Mouse (Mus musculus) heart, embryonic 13.5 days (tissue): ENCODE results near the gene Slfn3. TPM values are rescaled to one million over a fixed set of nuclear protein-coding genes. Genes with fewer than 3 reads are reported as not detected.

ENCODE experiments used
- polyA plus RNA-seq: library from polyadenylated mRNA; unstranded; fragments of >200 nt; fragmentation: Nextera tagmentation; extraction: Ambion mirVana; gene quantifications from 2 replicates; pipeline ENCODE4 v1.2.1, GENCODE M21; 2015

The Slfn3 gene
- polyA plus RNA-seq, 1 experiment from 2014 or later, result 0.98 TPM

Other genes starting within 250 kb of the Slfn3 start
- 3.5 and 4.4 TPM in 2 replicates for gene Slfn5, start 240.0 kb upstream of the Slfn3 start, polyA plus RNA-seq
- gene Slfn9, start 199.5 kb upstream of the Slfn3 start, polyA plus RNA-seq, result 12.9 and 14.5 TPM in 2 replicates
- 0.31 and 0.32 TPM in 2 replicates for gene Slfn8, start 170.5 kb upstream of the Slfn3 start, polyA plus RNA-seq
- 3.6 and 4.0 TPM in 2 replicates for gene Slfn2, start 126.2 kb upstream of the Slfn3 start, polyA plus RNA-seq
- gene Slfn1, start 74.5 kb upstream of the Slfn3 start, polyA plus RNA-seq, result 0.10 and 0.17 TPM in 2 replicates
- gene Slfn4, start 16.1 kb upstream of the Slfn3 start, polyA plus RNA-seq, result not detected in 2 replicates
- gene Slfn14, start 95.4 kb downstream of the Slfn3 start, polyA plus RNA-seq, result 0.84 and 0.88 TPM in 2 replicates
- 36.2 and 37.2 TPM in 2 replicates for gene Ap2b1, start 107.7 kb downstream of the Slfn3 start, polyA plus RNA-seq
- gene Pex12, start 111.3 kb downstream of the Slfn3 start, polyA plus RNA-seq, result 8.5 and 8.6 TPM in 2 replicates
- 7.2 and 7.3 TPM in 2 replicates for gene Rasl10b, start 217.8 kb downstream of the Slfn3 start, polyA plus RNA-seq
- gene Gas2l2, start 238.1 kb downstream of the Slfn3 start, polyA plus RNA-seq, result 0.11 TPM in 1 of 2 replicates, not detected in the other
- 1.4 and 2.1 TPM in 2 replicates for gene 1700020L24Rik, start 246.3 kb downstream of the Slfn3 start, polyA plus RNA-seq